Mouse (Mus musculus) CH12.LX (cell line): ENCODE results near the gene Ap1s2.

ENCODE experiments used
- EP300 ChIP-seq: IDR thresholded peaks from 2 replicates; pipeline ENCODE4 v1.6.1; 2011; ENCODE audit warnings: low read length, improper control_type of control experiment
- KAT2A ChIP-seq: IDR thresholded peaks from 2 replicates; pipeline ENCODE4 v1.6.1; 2012; ENCODE audit warnings: low read length, improper control_type of control experiment, inconsistent platforms; ENCODE audit not compliant: insufficient replicate concordance
- MAX ChIP-seq: IDR thresholded peaks from 2 replicates; pipeline ENCODE4 v1.6.1; 2011; ENCODE audit warnings: low read length, improper control_type of control experiment
- SMC3 ChIP-seq: IDR thresholded peaks from 2 replicates; pipeline ENCODE4 v1.6.1; 2011; ENCODE audit warnings: low read depth, low read length, improper control_type of control experiment
- ZMIZ1 ChIP-seq: IDR thresholded peaks from 2 replicates; pipeline ENCODE4 v1.6.1; 2012; ENCODE audit warnings: low read depth, mild to moderate bottlenecking, inconsistent platforms, low read length, improper control_type of control experiment

DNA sequence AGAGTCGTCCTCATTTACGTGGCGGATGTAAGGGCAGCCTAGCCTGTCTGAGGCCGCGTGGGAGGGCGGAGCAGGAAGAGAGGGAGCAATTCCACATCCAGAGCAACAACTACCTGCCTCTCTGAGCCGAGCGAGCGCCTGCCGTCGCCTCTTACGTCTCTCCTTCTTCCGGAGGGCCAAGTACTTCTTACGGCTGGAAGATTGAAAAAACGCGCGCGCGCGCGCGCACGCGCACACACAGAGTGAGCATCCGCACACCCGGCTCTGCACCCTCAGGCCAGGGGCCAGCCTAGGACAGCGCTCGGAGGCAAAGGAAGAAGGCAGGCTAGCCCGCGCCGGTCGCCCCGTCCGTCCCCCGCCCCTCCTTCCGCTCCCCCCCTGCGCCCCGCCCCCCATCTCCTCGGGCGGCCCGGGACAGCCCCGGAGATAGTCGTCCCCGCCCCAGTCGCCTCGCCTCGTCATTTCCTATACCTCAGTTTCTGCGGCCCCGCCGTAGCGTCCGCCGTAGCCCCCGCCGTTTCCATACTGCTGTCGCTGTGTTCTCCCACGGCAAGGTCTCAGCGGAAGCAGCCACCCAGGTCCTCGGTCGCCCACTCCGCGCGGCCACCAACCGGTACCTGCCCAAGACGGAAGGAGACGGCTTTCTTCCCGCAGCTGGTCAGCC, 49.1 kb downstream of the Ap1s2 start:
- TF ChIP-seq KAT2A, result no peak
- TF ChIP-seq EP300, result no peak
- TF ChIP-seq ZMIZ1, result no peak
- no peak for TF ChIP-seq MAX
- no peak for TF ChIP-seq SMC3
